Mouse (Mus musculus) forebrain, embryonic 16.5 days (tissue): ENCODE results near the gene Msh3. TPM values are rescaled to one million over a fixed set of nuclear protein-coding genes. Genes with fewer than 3 reads are reported as not detected.
"Not testable (repeated sequence)": the region's sequence is repeated elsewhere in the genome, so short reads cannot be mapped to it uniquely, and the experiment has no call there.

Experiments
- ATAC-seq: fragments of 200-750 bp; cut with Nextera tagmentation; 2 replicates; pipeline ENCODE4 v1.8.0; 2017; ENCODE audit warnings: mild to moderate bottlenecking, moderate library complexity
- H3K27ac ChIP-seq: fragments of 300-500 bp; sonication (generic); 2 replicates; pipeline ENCODE4 v1.5.1; 2014; ENCODE audit warnings: low read length, control low read depth
- H3K27me3 ChIP-seq: fragments of 300-500 bp; sonication (generic); replicated peaks from 2 replicates; pipeline ENCODE4 v1.6.1; 2014; ENCODE audit warnings: low read length; ENCODE audit not compliant: control insufficient read depth, insufficient read depth
- H3K36me3 ChIP-seq: fragments of 300-500 bp; sonication (generic); 2 replicates; pipeline ENCODE4 v1.6.1; 2014; ENCODE audit not compliant: control insufficient read depth, insufficient read depth
- H3K4me1 ChIP-seq: fragments of 300-500 bp; sonication (generic); replicated peaks from 2 replicates; pipeline ENCODE4 v1.6.1; 2014; ENCODE audit warnings: low read length; ENCODE audit not compliant: control insufficient read depth, insufficient read depth
- H3K4me2 ChIP-seq: fragments of 300-500 bp; sonication (generic); 2 replicates; pipeline ENCODE4 v1.6.1; 2014; ENCODE audit warnings: mild to moderate bottlenecking, low read length, control low read depth
- H3K4me3 ChIP-seq: fragments of 300-500 bp; sonication (generic); replicated peaks from 2 replicates; pipeline ENCODE4 v1.5.1; 2014; ENCODE audit warnings: mild to moderate bottlenecking, low read length, control low read depth
- H3K9ac ChIP-seq: fragments of 300-500 bp; sonication (generic); replicated peaks from 2 replicates; pipeline ENCODE4 v1.6.1; 2014; ENCODE audit warnings: low read depth, low read length, control low read depth
- H3K9me3 ChIP-seq: fragments of 300-500 bp; sonication (generic); 2 replicates; pipeline ENCODE4 v1.6.1; 2016; ENCODE audit warnings: low read length; ENCODE audit not compliant: control insufficient read depth
- WGBS: fragments of 180-500 bp; shearing (Covaris S2); extraction: QIAGEN DNeasy Blood & Tissue Kit; methylation state at CpG from one replicate; pipeline ENCODE4 v1.1.7; 2014; 5-methylcytosine and 5-hydroxymethylcytosine counted together
- polyA plus RNA-seq: library from polyadenylated mRNA; unstranded; fragments of >200 nt; fragmentation: Nextera tagmentation; extraction: Ambion mirVana; gene quantifications from 2 replicates; pipeline ENCODE4 v1.2.1, GENCODE M21; 2015

Msh3 gene
- polyA plus RNA-seq: 30.4 and 31.5 TPM in 2 replicates

- Histone ChIP-seq H3K4me2 (peak within 1 kb of the TSS; percentile 97), H3K9me3 (no peaks in the 10 kb centered on the region), H3K4me1 (peaks cover 7% of the 10 kb centered on the region), H3K27ac (peak within 1 kb of the TSS; percentile 94), H3K36me3 (no peaks in the 10 kb centered on the region), H3K9ac (peak within 1 kb of the TSS; percentile 65), H3K4me3 (peak within 1 kb of the TSS; percentile 75), H3K27me3 (no peaks in the 10 kb centered on the region)
- WGBS: under 1% methylated on average over 76 of the region's 76 CpGs
- peak; percentile 97 for ATAC-seq
These were observed at the start of gene Msh3, which contains the start of gene Dhfr for GRCm38 (mm10) chr13:92354456-92355271. TSS of gene Msh3 (minus strand) at chr13:92355003. TSS of gene Dhfr (plus strand) at chr13:92354726.

GRCm38 (mm10) chr13:92403496-92403895 lies 48.7 kb upstream of the Msh3 start:
- Histone ChIP-seq H3K9ac (no peak overlapping the region), H3K4me1 (no peaks in the 10 kb centered on the region)
- ATAC-seq: no peak

GRCm38 (mm10) chr13:92402063-92402462 lies 47.3 kb upstream of the Msh3 start:
- Histone ChIP-seq H3K36me3 (no peaks in the 10 kb centered on the region), H3K27me3 (no peaks in the 10 kb centered on the region), H3K4me1 (no peaks in the 10 kb centered on the region), H3K9me3 (no peaks in the 10 kb centered on the region), H3K27ac (no peak overlapping the region), H3K9ac (no peak overlapping the region), H3K4me3 (no peak overlapping the region), H3K4me2 (no peak overlapping the region)
- no peak for ATAC-seq
- WGBS: 70% methylated on average over 2 of the region's 2 CpGs

More at GRCm38 (mm10) chr13:92403496-92403895, 48.7 kb upstream of the Msh3 start:
- Histone ChIP-seq H3K27ac (no peak overlapping the region), H3K9me3 (no peaks in the 10 kb centered on the region), H3K36me3 (no peaks in the 10 kb centered on the region), H3K4me2 (no peak overlapping the region), H3K27me3 (no peaks in the 10 kb centered on the region), H3K4me3 (no peak overlapping the region)
- 81% methylated on average over 3 of the region's 3 CpGs for WGBS

GRCm38 (mm10) chr13:92398491-92399384 lies 43.9 kb upstream of the Msh3 start:
- no peak for ATAC-seq
- no peak overlapping the region for H3K4me2 ChIP-seq
- no peak overlapping the region for H3K4me3 ChIP-seq
- no peaks in the 10 kb centered on the region for H3K9me3 ChIP-seq
- no peak overlapping the region for H3K27ac ChIP-seq
- H3K36me3 ChIP-seq: no peaks in the 10 kb centered on the region
- no peaks in the 10 kb centered on the region for H3K27me3 ChIP-seq
- no peak overlapping the region for H3K9ac ChIP-seq
- no peaks in the 10 kb centered on the region for H3K4me1 ChIP-seq
- 61% methylated on average over 11 of the region's 11 CpGs for WGBS

GRCm38 (mm10) chr13:92393047-92393661 lies 38.4 kb upstream of the Msh3 start:
- no peak for ATAC-seq
- Histone ChIP-seq H3K4me3 (no peak overlapping the region), H3K4me2 (no peak overlapping the region), H3K4me1 (no peaks in the 10 kb centered on the region), H3K9ac (no peak overlapping the region), H3K27me3 (no peaks in the 10 kb centered on the region), H3K9me3 (no peaks in the 10 kb centered on the region), H3K36me3 (no peaks in the 10 kb centered on the region), H3K27ac (no peak overlapping the region)
- 70% methylated on average over 12 of the region's 12 CpGs for WGBS

- ATAC-seq: no peak
- Histone ChIP-seq H3K27ac (no peak overlapping the region), H3K4me1 (no peaks in the 10 kb centered on the region), H3K9me3 (no peaks in the 10 kb centered on the region), H3K4me3 (no peak overlapping the region), H3K36me3 (no peaks in the 10 kb centered on the region), H3K27me3 (no peaks in the 10 kb centered on the region), H3K9ac (no peak overlapping the region), H3K4me2 (no peak overlapping the region)
- WGBS: 93% methylated on average over 3 of the region's 3 CpGs
These were observed 32.6 kb upstream of the Msh3 start for GRCm38 (mm10) chr13:92387367-92387766.

- H3K36me3 ChIP-seq, H3K4me2 ChIP-seq, H3K4me1 ChIP-seq, H3K27me3 ChIP-seq, H3K9me3 ChIP-seq, H3K4me3 ChIP-seq, H3K27ac ChIP-seq, H3K9ac ChIP-seq, ATAC-seq: not testable (repeated sequence)
- WGBS: 97% methylated on average over 6 of the region's 6 CpGs
These were observed 16.7 kb upstream of the Msh3 start for GRCm38 (mm10) chr13:92371466-92371865.

- Histone ChIP-seq H3K4me1 (no peaks in the 10 kb centered on the region), H3K4me3 (no peak overlapping the region), H3K36me3 (peaks cover 5% of the 10 kb centered on the region), H3K9ac (no peak overlapping the region), H3K27ac (no peak overlapping the region), H3K9me3 (no peaks in the 10 kb centered on the region), H3K4me2 (no peak overlapping the region), H3K27me3 (no peaks in the 10 kb centered on the region)
- no peak for ATAC-seq
- WGBS: 97% methylated on average over 3 of the region's 3 CpGs
These were observed 16.0 kb upstream of the Msh3 start for GRCm38 (mm10) chr13:92370811-92371210.

- Histone ChIP-seq H3K4me2 (no peak overlapping the region), H3K27ac (no peak overlapping the region), H3K9ac (no peak overlapping the region), H3K27me3 (no peaks in the 10 kb centered on the region), H3K4me3 (no peak overlapping the region), H3K9me3 (no peaks in the 10 kb centered on the region), H3K4me1 (no peaks in the 10 kb centered on the region), H3K36me3 (peaks cover 5% of the 10 kb centered on the region)
- ATAC-seq: no peak
- 72% methylated on average over 4 of the region's 4 CpGs for WGBS
These were observed 10.5 kb upstream of the Msh3 start for GRCm38 (mm10) chr13:92365312-92365711.
